Mouse (Mus musculus) cerebellum, adult 9-10 months (tissue): ENCODE measurements around the gene Rbsn.

Source experiments
- DNase-seq: peaks from one replicate; pipeline ENCODE4 v3.0.0; 2022

The Rbsn gene

DNA sequence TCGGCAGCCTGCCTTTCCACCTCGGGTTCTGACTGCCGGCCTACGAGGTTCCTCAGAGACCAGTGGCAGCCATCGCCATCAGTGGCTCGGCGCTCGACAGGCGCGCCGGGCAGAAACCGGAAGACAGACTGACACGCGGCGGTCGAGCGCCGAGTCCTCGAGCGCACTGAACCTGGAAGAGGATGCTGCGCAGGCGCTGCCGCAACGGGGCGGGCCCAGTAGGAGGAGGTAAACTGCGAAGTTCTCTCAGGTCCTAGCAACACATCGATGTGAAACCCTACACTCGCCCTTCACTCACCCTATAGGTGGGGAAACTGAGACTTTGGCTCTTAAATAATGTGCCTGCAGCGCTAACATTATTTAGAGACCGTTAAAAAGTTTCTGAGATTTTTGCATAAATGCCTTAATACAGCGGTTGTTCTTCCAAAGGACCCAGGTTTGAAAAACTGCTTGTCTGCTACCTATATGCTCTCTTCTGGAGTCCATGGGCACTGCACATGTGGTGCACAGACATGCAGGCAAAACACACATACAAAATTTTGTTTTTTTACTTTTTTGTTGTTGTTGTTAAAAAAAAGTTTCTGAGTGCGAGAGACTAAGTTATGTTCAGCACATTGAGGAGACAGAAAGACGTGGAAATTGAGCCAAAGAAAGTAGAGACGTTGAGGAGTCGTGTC is at the start of gene Rbsn:
TSS of gene Rbsn (minus strand) at position 153 of the 677 bp plus-strand sequence.
- DNase-seq, result peak; percentile 90

DNA sequence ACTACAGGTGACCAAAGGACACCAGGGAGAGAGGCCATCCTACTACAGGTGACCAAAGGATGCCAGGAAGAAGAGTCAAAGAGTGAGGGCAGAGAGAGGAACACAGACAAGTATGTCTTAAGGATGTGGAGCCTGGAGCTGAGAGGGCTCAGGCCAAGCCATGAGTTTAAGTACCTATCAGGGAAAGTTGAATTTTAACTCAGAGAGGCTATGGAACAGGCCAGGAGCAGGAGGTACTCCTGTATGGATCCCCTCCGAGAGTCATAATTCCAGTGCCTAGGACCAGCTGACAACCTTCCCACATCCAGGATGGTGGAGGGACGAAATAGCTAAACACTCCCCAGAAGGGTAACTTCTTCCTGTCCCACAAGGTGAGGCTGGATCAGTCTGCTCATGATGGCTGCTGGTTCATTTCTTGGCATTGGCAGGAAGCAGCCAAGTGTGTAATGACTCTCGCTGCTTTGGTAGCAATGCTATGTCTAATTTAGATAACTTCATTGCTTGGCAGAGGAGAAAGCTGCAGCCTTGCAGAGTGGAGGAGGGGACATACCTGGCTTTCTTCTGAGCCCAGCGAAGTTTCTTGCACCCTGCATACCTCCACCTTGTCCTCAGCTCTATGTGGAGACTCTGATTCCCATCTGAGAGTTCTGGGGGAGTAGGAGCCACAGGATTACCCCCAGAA is 46.6 kb upstream of the Rbsn start:
- no peak for DNase-seq

DNA sequence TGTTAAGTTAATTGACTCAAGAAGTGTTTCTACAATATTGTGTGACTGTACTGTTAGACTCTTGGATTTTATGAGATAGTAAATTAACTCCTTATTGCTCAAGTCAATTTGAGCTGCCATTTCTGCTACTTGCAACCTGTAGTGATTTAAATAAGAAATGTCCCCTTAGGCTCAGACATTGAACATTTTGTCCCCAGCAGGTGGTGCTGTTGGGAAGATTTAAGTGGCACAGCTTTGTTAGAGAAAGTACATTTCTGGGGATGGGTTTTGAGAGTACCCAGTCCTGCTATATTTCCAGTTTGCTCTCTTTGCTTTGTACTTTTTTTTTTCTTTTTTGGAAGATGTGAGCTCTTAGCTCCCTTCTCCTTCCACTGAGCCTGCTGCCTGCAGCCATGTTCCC is 40.6 kb upstream of the Rbsn start:
- DNase-seq, result no peak

DNA sequence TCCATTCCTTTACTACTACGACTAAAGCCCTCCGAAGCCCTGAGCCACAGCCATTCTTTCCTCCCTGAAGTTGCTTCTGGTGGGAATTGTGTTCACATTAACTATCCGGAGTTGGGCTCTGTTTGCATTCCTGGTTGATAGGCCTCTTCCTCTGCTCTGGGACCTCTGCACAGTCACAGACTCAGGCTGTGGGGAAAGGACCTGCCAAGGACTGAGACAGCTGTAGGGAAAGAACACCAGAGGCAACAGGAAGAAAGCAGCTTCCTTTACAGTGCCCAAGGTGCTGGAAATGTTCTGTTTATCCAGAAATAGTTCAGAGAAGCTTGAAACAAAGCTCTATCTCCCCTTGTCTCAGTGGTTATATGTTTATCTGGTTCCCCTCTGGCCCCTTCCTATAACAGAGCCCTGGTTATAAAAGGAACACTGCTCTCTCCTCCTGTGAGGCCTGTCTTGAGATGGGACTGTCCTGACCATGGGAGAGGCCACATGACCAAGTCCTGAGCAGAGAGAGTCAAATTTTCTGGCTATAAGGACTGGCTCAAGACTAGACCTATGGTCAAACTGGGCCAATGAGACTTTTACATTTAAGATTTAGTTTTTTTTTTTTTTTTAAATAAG is 38.6 kb upstream of the Rbsn start:
- DNase-seq, result no peak

DNA sequence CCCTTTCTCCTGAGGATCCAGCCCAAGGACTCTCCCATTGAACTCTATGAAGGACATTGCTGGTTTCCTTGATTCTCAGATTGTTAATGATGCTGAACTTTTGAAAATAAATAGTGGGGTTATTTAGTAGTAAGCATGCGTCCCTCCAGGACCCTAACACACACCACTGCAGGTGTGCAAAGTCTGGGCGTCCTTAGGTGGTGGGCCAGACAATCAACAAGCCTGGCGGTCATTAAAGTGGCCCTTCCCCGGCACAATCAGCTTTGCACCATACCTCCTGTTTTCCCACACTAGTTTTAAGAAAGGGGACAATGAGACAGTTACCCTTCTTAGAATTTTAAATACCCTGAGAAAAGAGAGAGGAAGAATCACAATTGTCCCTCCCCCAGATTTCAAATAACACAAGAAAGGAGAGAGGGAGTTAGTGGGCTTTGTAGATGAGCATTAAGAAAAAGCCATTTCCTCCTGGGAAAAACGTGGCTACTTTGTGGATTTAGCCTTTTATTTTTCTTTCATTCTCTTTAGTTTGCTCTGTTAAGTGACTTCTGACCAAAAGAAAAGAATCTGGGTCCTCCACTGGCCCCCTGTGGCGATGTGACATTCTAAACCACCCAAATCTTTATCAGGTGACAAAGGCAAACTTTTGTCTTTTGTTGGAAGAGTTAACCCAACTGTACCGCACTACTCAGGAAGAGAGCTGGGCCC is 32.6 kb upstream of the Rbsn start:
- no peak for DNase-seq

DNA sequence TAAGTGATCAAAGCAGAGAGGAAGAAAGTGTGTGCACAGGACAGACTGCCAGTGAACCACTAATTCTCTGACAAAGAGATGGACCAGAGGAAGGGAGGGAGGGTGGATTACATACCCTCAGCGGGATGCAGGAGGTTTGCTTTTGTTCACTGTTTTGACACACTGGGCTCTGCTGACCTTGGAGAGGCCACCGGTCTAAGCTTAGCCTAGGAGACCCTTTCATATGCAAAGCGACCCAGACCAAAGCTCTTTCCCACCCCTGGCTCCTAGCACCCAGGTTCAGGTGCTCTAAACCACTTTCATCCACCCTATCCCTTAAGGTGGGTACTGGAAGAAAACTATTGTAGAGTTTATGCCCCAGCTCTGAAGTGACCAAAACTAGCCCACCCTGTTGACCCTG is 31.6 kb upstream of the Rbsn start:
- no peak for DNase-seq

DNA sequence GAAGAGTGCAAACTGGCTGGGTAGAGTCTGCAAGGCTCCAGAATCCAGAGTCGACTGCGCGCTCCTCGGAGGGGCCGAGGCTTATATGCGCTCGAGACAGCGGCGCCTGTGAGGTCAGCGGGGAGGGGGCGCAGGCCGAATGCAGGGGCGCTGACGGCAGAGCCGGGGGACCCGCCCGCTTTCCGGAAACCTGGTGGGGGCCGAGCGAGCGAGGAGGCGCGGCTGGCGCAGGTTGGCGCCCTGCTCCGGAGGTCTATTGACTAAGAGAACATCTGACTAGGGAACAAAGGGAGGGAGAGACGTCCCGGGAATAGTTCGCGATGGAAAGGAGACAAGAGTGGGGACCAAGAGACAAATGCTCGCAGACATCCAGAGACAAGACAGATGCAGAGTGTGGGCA is 29.9 kb upstream of the Rbsn start, which contains the start of gene Trh:
TSS of gene Trh (minus strand) at position 60 of the 400 bp plus-strand sequence.
- DNase-seq, result no peak

DNA sequence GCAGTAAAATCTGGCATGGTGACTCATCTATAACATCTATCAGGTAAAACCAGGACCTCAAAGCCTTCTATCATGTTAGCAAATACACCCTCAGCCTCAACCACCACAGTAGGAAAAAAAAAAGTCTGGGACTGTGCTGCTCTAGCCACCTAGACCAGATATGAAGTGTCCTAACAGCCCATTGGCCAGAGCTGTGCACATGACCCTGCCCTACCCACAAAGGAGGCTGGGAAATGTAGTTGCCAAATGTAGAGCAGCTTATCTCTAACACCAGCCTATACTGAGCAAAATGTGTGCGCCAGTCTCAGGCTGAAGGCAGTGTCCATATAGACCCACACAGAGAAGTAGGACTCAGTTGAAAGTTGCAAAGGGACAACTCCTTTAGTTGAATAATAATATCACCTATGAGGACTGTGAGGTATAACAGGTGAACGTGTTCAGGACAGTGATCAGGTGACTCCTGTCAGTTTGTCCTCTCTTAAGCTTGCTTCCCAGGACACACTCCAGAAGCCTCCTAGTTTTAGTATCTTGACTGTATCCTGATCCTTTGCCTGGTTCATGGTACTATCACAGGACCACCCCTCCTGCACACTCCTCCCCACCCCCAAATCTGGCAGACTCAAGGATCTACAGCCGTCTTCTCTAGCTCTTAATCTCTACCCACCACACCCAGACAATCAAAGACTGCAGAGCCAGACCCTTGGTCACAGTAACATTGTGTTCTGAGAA is 26.6 kb upstream of the Rbsn start:
- DNase-seq, result peak; percentile 17

DNA sequence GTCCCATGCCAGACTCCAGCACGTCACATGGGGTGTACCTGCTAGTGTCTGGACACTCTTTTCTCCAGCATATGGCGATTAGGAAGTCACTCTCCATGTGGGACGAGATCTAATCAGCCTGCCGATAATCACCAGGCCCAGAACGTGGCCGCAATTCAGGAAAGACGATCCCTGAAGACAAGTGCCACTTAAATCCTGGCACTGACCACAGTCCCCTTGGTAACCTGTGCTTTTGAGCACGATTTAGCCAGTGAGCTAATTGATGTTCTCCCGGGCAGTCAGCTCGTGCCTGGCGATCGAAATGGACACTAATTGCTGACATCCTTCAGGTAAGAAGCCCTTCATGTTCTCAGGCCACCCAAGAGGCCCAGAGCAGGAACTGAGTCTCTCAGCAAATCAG is 20.3 kb upstream of the Rbsn start:
- DNase-seq, result no peak

DNA sequence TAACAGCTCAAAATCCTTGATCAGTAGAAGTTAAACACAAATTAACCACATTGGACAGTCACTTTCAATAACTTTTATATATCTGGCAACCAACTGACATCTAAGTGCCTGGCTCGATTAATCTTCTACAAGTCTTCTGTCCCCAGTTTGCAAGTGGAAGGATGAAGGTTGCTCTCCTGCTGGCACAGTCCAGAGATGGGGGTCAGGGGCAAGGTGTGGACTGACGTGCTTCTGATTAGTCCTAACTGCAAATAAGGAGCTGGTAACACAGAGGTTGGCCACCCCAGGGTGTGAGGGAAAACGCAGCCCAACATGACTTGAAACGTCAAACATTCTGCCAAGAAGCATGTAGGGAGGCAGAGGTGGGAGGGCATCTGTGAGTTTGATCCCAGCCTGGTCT is 17.0 kb upstream of the Rbsn start:
- DNase-seq, result no peak

DNA sequence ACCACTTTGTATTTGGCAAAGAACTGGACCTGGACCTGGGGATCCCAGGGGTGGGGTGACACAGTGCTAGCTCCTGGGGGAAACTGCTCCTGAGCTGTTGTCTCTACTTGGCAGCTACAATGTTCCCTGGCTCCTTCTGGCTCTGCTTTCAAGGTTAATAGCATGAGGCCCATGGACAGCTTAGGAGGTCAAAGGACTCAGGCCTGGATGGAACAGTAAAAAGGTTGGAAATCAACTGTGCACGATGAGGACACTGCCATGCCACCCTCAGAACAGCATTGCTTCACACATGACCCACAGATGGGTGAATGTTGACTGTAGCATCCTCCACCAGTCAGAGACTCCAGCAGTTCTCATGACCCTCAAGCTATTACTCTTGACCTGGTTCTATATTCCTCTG is 16.6 kb upstream of the Rbsn start:
- no peak for DNase-seq

DNA sequence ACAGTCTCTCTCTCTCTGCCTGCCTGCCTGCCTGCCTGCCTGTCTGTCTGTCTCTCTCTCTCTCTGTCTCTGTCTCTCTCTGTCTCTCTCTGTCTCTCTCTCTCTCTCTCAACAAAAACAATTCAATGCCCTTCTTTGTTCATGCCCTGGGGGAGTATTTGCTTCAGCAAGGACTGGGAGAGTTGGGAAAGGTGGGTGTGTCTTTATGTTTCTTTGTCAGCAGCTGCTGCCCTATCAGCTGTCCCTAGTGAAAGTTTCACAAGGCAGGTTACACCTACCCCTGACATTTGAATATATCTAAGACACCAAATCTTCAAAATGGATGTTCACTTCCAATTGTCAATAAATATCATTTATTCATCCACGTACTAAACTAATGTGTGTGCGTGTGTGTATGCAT is 14.9 kb upstream of the Rbsn start:
- no peak for DNase-seq

DNA sequence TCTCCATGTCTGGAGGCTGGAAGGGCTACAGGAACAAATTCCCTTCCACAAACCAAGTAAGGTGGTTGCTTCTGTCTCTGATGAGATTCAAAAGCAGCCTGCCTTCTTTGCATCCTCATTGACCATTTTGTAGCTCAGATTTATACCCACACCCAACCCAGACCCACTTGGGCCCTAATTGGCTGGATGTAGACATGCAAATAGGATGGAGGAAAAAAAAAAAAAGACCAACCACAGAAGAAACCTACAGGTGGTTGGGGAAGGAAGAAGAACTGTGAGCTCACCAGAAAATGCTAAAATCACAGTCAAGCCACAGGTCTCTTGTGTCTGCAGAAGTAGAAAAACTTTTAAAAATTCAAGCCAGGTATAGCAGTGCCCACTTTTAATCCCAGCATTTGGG is 14.4 kb upstream of the Rbsn start:
- DNase-seq, result no peak

DNA sequence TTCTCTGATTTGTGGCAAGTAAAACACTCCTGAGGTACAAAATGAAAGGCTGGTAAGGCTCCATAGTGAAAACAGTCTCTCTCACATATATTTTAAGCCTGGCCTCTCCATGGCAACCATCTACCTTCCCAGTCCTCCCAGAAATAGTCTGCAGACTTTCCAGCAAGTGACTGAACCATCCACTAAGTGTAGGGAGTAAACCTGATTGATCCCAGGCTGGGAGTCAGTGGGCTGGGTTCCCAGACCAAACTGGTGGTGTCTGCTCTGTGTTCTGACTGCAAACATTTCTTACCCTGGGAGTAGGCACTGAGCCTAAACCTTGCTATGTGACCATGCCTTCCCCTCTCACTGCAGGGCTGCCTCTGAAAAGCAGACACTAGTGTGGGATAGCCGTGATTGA is 10.3 kb upstream of the Rbsn start:
- DNase-seq, result no peak

DNA sequence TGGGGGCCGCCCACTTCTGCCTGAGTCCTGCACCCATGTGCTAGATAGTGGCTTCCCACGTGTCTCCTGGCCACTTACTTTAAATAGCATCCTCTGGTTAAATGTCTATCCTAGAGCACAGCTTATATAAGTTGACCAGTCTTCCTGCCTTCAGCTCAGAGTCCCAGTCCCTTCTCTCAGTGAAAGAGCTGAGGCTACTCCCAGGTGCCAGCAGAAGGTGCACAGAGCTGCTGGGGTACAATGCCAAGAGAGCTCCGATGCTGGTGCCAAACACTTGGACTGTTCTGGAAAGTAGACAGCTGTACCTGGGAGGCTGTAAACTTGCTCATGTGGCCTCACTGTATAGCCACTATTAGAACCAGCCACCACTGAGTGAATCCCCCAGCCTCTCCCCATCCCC is 7.3 kb upstream of the Rbsn start:
- DNase-seq, result no peak

DNA sequence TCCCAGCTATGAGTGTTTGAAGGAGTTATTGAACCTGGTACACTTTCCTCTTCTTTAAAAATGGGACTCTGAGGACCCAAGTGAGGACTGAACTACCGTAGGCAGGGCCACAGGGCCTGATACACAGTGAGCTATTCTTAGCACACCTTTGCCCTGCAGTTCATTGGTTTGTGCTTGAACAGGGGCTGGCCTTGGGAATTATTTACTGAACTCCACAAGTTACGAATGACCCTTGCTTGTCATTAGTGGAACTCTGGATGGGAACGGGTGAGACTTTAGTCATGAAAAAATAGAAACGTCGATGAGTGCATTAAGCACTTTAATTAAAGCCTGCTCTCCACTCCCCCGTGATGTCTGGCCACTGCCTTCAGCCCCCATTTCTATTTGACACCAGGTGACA is 6.9 kb upstream of the Rbsn start:
- DNase-seq, result no peak

DNA sequence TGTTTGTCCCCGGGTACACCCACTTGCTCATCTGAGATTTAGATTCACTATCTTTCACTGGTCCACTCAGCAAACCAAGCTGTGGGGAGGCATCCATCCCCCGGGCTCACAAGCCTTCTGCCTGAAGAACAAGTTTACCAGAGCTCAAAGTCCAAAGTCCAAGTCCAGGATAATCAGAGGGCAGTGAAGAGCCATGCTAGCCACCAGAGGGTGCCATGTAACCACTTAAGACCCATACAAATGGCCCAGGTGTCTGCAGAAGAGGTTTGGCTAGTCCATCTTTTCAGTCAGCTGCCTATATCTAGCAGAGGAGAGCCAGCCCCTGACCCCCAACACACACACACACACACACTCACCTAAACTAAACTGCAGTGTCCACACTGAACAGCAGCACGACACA is 4.7 kb upstream of the Rbsn start:
- DNase-seq, result no peak

DNA sequence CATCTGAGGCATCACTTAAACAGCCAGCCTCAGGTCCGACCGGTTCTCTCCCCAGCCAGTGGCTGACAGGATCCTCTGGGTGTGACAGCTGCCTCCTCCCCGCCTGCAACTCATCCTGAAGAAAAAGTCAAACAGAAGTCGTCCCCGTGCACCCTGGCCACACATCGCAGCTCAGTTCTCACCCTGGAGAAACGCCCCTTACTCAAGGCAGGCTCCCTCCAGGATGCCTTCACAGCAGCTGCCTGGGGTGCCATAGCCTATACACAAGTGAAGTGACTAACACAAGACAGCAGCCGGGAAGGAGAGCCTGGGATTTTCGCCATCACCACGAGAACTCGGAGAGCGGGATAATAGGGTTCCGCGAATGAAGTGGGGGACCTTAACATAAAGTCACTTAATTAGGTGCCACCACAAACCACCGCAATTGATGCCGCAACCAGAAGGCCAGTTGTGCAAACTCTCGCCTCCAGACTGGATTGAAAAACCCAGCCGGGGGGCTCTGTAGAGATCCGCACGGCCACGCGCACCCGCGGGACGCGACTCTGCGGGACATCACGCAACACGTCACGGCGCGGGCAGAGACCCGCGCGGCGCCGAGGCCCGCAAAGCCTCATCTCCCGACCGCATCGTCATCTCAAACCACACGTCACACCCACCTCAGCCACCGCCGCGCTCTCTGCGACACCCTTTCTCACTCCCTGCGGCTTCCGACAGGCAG is 511 bp downstream of the Rbsn start:
- no peak for DNase-seq

DNA sequence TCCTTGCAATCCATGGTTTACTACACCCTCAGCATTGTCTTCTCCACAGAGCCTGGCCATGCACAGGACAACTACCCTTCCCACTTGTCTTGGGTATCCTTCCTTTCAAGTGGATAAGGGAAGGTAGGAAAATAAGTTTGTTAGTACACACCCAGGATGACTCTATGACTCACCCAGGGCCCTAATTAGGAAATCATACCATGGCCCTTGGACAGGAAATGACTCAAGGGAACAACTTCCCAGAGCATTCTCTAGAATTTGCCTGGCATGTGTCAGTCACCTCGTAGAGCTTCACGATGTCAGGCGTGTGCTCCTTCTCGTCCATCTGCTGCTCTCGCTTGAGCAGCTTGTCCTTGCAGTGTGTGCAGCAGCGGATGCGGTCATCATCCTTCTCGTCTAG is 15.3 kb downstream of the Rbsn start:
- DNase-seq, result no peak

DNA sequence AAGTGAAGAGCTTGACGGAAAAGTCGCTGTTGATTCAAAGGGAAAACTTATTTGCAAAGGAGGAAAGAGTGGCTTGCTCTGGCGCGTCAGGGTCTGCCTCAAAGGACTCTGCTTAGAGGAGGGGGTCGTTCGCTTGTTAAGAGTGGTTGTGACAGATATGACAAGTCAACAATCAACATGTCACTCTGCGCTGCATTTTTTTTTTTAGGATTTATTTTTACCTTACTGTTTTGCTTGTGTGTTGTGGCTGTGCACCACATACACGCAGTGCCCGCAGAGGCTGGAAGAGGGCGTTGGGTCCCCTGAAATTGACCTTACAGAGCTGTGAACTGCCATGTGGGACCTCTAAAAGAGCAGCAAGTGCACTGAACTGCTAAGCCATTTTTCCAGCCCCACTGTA is 30.5 kb downstream of the Rbsn start:
- DNase-seq, result no peak

DNA sequence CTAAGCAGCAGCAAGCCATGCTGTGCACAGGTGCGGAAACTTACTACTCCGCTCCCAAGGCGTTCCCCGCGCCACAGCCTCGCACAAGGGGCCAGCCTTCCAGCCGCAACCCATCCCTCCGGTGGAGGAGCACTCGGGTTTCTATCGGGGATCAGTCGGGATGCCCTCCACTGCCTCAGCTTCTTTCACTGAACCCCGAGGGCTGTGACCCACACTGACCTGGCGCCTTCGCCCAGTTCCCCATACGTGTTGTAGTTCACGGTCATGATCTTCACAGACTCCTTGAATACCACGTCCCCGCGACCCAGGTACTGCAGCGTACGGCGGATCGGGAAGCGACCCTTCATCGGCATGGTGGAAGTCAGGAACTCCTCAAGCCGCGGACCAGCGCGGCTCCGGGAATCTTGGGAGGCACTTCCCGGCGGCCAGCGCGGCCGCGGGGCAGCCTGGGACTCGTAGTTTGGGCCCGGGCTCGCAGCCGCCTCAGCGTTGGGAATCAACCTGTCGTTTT is 31.0 kb downstream of the Rbsn start, which contains the start of gene Mrps25:
TSS of gene Mrps25 (minus strand) at position 413 of the 511 bp plus-strand sequence.
- peak; percentile 71 for DNase-seq

DNA sequence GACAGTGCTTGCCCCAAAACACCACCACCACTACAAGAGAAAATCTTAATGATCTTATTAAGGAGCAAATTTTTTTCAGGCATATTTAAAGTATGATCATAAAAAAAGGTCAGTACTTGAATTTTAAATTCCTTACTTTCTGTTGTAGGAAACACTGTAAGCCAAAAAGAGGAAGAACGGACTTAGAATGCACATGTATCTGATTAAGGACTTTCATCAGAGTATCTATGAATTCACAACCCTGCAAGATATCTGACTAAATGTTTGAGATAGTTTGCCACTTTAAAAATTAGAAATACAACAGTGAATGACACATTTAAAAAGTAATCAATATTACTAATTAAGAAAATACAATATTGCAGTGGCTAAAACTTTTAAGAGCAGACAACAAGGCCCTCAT is 38.3 kb downstream of the Rbsn start:
- DNase-seq, result no peak
